Mouse (Mus musculus): ENCODE data around the gene Thumpd3. TPM values are rescaled to one million over a fixed set of nuclear protein-coding genes. Genes with fewer than 3 reads are reported as not detected.
A peak's percentile ranks its signal among the peaks of the same experiment; 100 is the strongest.

The Thumpd3 gene
- total RNA-seq, 2 experiments from 2014 or later = 125 to 147 TPM

GRCm38 (mm10) chr6:113076012-113076685 lies 30.1 kb downstream of the Thumpd3 start:
- ATAC-seq (replicated peaks; ENCODE audit: low FRiP score, low TSS enrichment, poor library complexity, severe bottlenecking) = peak; percentile 67

- peak; percentile 72 for ATAC-seq (replicated peaks; ENCODE audit: low FRiP score, low TSS enrichment, poor library complexity, severe bottlenecking)
These were observed 30.9 kb downstream of the Thumpd3 start, which contains the start of gene Setd5 for GRCm38 (mm10) chr6:113076686-113077516. Setd5 (plus strand) TSS chr6:113077365.

DNA sequence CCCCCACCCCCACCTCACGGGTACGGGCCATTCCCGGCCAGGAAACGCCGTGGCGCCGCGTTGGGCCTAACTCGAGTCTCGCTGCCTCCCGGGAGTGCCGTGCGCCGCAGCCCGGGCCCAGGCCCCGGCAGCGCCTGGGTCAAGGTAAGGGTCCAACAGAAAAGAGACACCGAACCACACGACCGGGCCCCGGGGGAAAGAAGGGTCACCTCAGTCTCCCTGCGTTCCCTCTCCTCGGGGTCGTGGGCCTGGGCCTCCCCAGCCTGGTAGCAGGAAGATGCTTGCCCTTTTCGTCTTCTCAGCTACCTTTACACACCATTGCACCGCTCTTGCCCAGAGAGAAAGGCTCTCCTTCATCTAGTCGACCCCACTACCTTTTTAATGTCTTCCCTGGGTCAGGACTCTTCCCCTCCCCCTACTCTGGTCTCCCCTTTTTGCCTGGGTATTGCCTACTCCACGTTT lies 31.6 kb downstream of the Thumpd3 start:
- ATAC-seq (replicated peaks; ENCODE audit: low FRiP score, low TSS enrichment, poor library complexity, severe bottlenecking) = no peak

DNA sequence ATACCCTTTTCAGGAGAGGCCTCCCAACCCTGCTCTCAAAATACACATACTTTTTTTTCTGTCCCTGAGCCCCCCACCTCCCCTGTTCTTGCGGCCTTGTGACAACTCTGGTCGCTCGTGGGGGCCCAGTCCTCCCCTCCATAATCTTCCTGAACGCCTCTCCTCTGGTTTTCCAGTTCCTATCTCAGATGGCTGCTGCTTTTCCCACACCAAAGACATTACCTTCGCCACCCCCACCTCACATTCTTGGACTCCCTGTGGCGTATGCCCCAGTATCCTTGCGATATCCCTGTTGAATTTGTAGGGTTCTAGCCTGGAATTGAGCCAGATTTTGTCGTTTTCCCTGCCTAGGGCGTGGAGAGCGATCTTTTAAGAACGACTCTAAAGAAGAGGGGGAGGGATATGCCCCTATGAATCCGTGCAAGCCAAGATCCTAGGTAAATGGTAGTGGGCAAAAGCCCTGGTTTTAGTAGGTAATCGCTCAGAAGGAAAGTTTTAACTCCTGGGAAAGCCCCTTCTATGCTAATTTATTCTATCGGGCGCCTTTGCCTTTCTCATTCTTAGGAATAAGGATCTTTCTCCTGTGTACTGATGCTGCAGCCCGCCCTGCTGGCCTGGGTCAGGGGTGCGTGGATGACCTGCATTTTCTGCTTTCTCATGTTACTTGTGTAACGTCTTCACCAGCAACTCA lies 32.2 kb downstream of the Thumpd3 start:
- ATAC-seq (replicated peaks; ENCODE audit: low FRiP score, low TSS enrichment, poor library complexity, severe bottlenecking) = no peak

DNA sequence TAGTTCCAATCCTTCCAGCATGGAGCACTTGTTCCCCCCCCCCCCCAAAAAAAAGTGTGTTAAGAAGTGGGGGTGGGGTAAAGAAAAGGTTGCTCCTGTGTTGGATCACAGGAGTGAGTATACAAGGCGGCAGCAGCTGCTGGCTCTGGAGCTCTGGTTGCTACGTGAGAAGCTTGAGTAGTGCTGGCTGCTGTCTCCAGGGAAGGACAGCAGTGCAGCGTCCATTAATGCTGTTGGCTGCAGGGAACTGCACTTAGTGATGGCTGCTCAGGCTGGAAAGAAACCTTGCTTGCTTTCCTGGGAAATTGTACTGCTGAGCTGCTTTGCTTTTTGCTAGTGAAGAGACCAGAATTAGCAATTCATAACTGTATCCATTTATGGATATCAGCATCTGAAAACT lies 33.5 kb downstream of the Thumpd3 start:
- ATAC-seq (replicated peaks; ENCODE audit: low FRiP score, low TSS enrichment, poor library complexity, severe bottlenecking) = no peak

DNA sequence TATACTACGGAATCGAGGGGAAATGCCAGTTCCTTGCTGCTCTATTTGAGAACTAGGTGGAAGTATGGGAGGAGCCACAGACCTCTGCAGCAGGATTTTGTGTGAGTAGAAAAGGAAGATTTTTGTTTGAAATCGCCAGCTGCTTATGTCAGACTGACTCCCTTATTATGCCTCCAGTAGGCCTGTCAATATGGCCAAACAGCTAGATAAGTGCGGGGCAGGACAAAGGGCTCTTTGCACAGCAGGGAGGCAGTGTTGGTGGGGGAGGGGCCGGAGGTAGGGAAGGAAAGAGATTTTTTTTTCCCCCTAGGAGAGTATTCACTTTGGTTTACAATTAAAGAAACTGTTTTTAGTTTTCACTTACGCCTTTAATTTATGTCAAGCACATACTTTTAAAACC lies 36.2 kb downstream of the Thumpd3 start:
- ATAC-seq (replicated peaks; ENCODE audit: low FRiP score, low TSS enrichment, poor library complexity, severe bottlenecking) = no peak

- ATAC-seq (replicated peaks; ENCODE audit: low FRiP score, low TSS enrichment, poor library complexity, severe bottlenecking) = no peak
These were observed 38.6 kb downstream of the Thumpd3 start for GRCm38 (mm10) chr6:113084590-113084989.

DNA sequence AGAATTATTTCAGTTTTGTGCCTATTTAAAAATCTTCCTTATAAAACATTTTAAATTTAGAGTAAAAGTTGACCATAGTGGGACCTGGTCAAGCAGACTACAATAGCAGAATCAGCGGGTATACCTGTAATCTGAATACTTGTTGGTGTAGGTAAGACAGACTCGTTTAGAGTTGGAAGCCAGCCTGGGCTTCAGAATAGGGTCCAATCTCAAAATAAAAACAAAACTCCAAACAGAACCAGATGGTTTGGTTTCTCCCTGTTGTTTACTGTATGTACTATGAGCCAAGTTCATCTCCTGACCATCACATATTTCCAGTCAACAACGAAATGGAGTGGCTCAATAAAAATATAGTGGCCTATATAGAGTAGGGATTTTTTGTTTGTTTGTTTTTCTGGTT lies 47.2 kb downstream of the Thumpd3 start:
- no peak for ATAC-seq (replicated peaks; ENCODE audit: low FRiP score, low TSS enrichment, poor library complexity, severe bottlenecking)

DNA sequence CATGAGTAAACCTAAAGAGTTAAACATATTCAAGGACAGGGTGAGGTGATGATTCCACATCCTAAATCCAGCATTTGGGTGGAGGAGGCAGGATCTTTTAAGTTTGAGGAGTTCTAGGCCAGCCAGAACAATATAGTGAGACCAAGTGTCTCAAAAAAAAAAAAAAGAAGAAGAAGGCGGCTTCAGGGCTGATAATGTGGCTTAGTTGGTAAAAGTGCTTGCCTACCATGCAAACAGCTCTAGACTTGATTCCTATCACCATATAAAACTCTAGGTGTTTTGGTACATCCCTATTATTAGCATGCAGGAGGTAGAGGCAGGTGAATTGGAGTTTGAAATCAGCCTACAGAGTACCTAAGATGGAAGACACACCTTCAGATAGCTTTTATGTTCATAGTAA lies 49.5 kb downstream of the Thumpd3 start:
- no peak for ATAC-seq (replicated peaks; ENCODE audit: low FRiP score, low TSS enrichment, poor library complexity, severe bottlenecking)

DNA sequence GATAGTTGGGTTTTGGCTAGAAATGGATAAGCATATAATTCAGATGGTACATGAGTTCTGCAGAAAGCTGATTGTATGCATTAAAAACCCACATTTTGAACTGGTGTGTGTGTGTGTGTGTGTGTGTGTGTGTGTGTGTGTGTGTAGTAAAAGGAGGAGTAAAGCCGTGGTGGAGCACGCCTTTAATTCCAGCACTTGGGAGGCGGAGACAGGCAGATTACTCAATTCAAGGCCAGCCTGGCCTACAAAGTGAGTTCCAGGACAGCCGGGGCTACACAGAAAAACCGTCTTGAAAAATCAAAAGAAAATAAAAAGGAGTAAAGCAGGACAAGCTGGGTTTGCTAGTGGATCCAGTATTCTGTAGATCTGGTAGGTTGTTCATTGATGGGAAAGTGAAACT lies 51.6 kb downstream of the Thumpd3 start:
- no peak for ATAC-seq (replicated peaks; ENCODE audit: low FRiP score, low TSS enrichment, poor library complexity, severe bottlenecking)

- peak; percentile 71 for ATAC-seq (replicated peaks; ENCODE audit: low FRiP score, low TSS enrichment, poor library complexity, severe bottlenecking)
These were observed 53.7 kb downstream of the Thumpd3 start for GRCm38 (mm10) chr6:113099640-113100289.

DNA sequence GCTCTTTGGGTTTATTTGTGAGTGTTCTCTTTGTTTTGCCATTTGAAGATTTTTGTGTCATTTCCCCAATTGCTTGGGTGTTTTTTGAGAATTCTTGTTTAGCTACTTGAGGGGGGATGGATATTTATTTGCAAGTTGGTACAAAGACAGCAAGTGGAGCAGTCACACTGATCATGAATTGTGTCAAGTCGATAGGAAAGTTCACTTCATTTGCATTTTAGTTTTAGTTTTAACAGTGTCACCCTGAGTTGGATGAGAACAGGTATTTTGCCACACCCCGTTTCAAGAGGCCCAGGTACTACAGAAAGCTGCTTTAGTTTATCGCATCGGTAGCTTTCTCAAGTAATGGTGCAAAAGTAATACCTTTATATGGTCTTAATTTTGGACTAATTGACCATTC lies 56.5 kb downstream of the Thumpd3 start:
- ATAC-seq (replicated peaks; ENCODE audit: low FRiP score, low TSS enrichment, poor library complexity, severe bottlenecking) = no peak

GRCm38 (mm10) chr6:113103765-113104164 lies 57.7 kb downstream of the Thumpd3 start:
- peak; percentile 94 for ATAC-seq (replicated peaks; ENCODE audit: low FRiP score, low TSS enrichment, poor library complexity, severe bottlenecking)

GRCm38 (mm10) chr6:113109378-113109777 lies 63.4 kb downstream of the Thumpd3 start:
- no peak for ATAC-seq (replicated peaks; ENCODE audit: low FRiP score, low TSS enrichment, poor library complexity, severe bottlenecking)

- ATAC-seq (replicated peaks; ENCODE audit: low FRiP score, low TSS enrichment, poor library complexity, severe bottlenecking) = no peak
These were observed 63.9 kb downstream of the Thumpd3 start for GRCm38 (mm10) chr6:113109956-113110355.

Other genes with a start within 250 kb of the Thumpd3 start
- 2.3 and 2.8 TPM in 2 replicates for gene Srgap3, start 99.0 kb upstream of the Thumpd3 start, total RNA-seq (2014; fragmentation: Nextera tagmentation)
- gene Srgap3, start 99.0 kb upstream of the Thumpd3 start, total RNA-seq (2017) = 0.75 and 2.4 TPM in 2 replicates
- gene Setd5, start 31.1 kb downstream of the Thumpd3 start, total RNA-seq (2014; fragmentation: Nextera tagmentation) = 136 and 143 TPM in 2 replicates
- 79.1 and 80.2 TPM in 2 replicates for gene Setd5, start 31.1 kb downstream of the Thumpd3 start, total RNA-seq (2017)
- 0.69 TPM in 1 of 2 replicates, not detected in the other for gene Lhfpl4, start 149.2 kb downstream of the Thumpd3 start, total RNA-seq (2014; fragmentation: Nextera tagmentation)
- not detected in 2 replicates for gene Lhfpl4, start 149.2 kb downstream of the Thumpd3 start, total RNA-seq (2017)
- gene Mtmr14, start 191.6 kb downstream of the Thumpd3 start, total RNA-seq (2014; fragmentation: Nextera tagmentation) = 17.0 and 26.6 TPM in 2 replicates
- gene Mtmr14, start 191.6 kb downstream of the Thumpd3 start, total RNA-seq (2017) = 13.8 and 21.8 TPM in 2 replicates
- gene Cpne9, start 236.1 kb downstream of the Thumpd3 start, total RNA-seq (2014; fragmentation: Nextera tagmentation) = 0.74 and 0.99 TPM in 2 replicates
- 0.42 TPM in 1 of 2 replicates, not detected in the other for gene Cpne9, start 236.1 kb downstream of the Thumpd3 start, total RNA-seq (2017)